ENCODE assay signal across 21 mouse cellular contexts in genomic region chr2:179488526-179489139, GRCm38 (mm10). TPM values are rescaled to one million over a fixed set of nuclear protein-coding genes. Genes with fewer than 3 reads are reported as not detected.
A peak's percentile ranks its signal among the peaks of the same experiment; 100 is the strongest.
DNase-seq lines count a peak whose midpoint lies in the region; ATAC-seq and TF ChIP-seq lines count a peak whose summit lies in the region.
"Had no signal": no experiment of that assay in that cellular context is flagged by ENCODE, and none has a peak within 500 bp of the region (broad histone marks: within the 10 kb centered on the region; RNA-seq: fewer than 3 reads in every experiment).

No protein-coding gene starts in this region.

- H3K4me2 ChIP-seq in forebrain, embryonic 11.5 days (ENCODE audit: low read depth, low read length, severe bottlenecking): no peak overlapping the region
- H3K4me2 ChIP-seq in forebrain, postnatal 0 days (ENCODE audit: low read depth): no peak overlapping the region
- no peak overlapping the region for H3K4me2 ChIP-seq in neural tube, embryonic 12.5 days (replicated peaks)
- H3K4me2 ChIP-seq in neural tube, embryonic 15.5 days: no peak overlapping the region
- H3K4me2 ChIP-seq in limb, embryonic 13.5 days (replicated peaks): no peak overlapping the region
- H3K4me2 ChIP-seq: heart, embryonic 15.5 days; kidney, embryonic 15.5 days; liver, embryonic 12.5 days had no signal

- ATAC-seq in forebrain, embryonic 11.5 days (replicated peaks; ENCODE audit: low FRiP score): 0 out of 2 replicates have a peak, but pooled peaks have one; percentile 17
- no peak for ATAC-seq in forebrain, postnatal 0 days
- 0 out of 2 replicates have a peak, but pooled peaks have one; percentile 42 for ATAC-seq in neural tube, embryonic 12.5 days (ENCODE audit: low FRiP score, low read depth)
- ATAC-seq in neural tube, embryonic 15.5 days (ENCODE audit: low FRiP score): no peak
- 0 out of 2 replicates have a peak, but pooled peaks have one; percentile 18 for ATAC-seq in limb, embryonic 13.5 days (ENCODE audit: low FRiP score, low read depth)
- ATAC-seq: intestine, embryonic 16.5 days; liver, embryonic 12.5 days had no signal

- no peak for DNase-seq in forebrain, embryonic 11.5 days (ENCODE audit: low spot score)
- no peak for DNase-seq in forebrain, postnatal 0 days
- DNase-seq in forelimb bud, embryonic 11.5 days (ENCODE audit: low read depth, low spot score): peak; percentile 14
- no peak for DNase-seq in cerebellum, adult 9-11 months
- no peak for DNase-seq in spleen, adult 12 weeks (ENCODE audit: low spot score)
- DNase-seq: cerebellum, adult 9-10 months; gastrocnemius, postnatal 14 days; heart, adult 2 months; lung, adult 2 months; right cerebral cortex, postnatal 4 days had no signal

- H3K4me3 ChIP-seq in forebrain, embryonic 11.5 days (ENCODE audit: low read depth, low read length): no peak overlapping the region
- H3K4me3 ChIP-seq in forebrain, postnatal 0 days (ENCODE audit: low read depth, low read length): no peak overlapping the region
- H3K4me3 ChIP-seq in neural tube, embryonic 12.5 days: no peak overlapping the region
- no peak overlapping the region for H3K4me3 ChIP-seq in neural tube, embryonic 15.5 days (replicated peaks)
- H3K4me3 ChIP-seq in limb, embryonic 13.5 days: no peak overlapping the region
- H3K4me3 ChIP-seq: heart, adult 2 months; heart, embryonic 15.5 days; kidney, embryonic 15.5 days; liver, embryonic 12.5 days; megakaryocyte, embryonic 14.5 days had no signal

- H3K27me3 ChIP-seq in forebrain, embryonic 11.5 days (ENCODE audit: control insufficient read depth, insufficient read depth, low read length): no peaks in the 10 kb centered on the region
- H3K27me3 ChIP-seq in forebrain, postnatal 0 days (ENCODE audit: insufficient read depth, low read length): no peaks in the 10 kb centered on the region
- no peaks in the 10 kb centered on the region for H3K27me3 ChIP-seq in neural tube, embryonic 12.5 days (replicated peaks)
- no peaks in the 10 kb centered on the region for H3K27me3 ChIP-seq in neural tube, embryonic 15.5 days (replicated peaks)
- peaks cover 6% of the 10 kb centered on the region; the same call in 1 of the 2 replicates for H3K27me3 ChIP-seq in limb, embryonic 13.5 days
- H3K27me3 ChIP-seq: heart, embryonic 15.5 days; kidney, embryonic 15.5 days; liver, embryonic 12.5 days; megakaryocyte, embryonic 14.5 days had no signal

- H3K9me3 ChIP-seq in forebrain, embryonic 11.5 days (ENCODE audit: control insufficient read depth, low read length): no peaks in the 10 kb centered on the region
- no peaks in the 10 kb centered on the region for H3K9me3 ChIP-seq in forebrain, postnatal 0 days (ENCODE audit: low read length)
- no peaks in the 10 kb centered on the region for H3K9me3 ChIP-seq in neural tube, embryonic 12.5 days
- no peaks in the 10 kb centered on the region for H3K9me3 ChIP-seq in neural tube, embryonic 15.5 days (replicated peaks)
- H3K9me3 ChIP-seq in limb, embryonic 13.5 days: no peaks in the 10 kb centered on the region
- H3K9me3 ChIP-seq: heart, embryonic 15.5 days; kidney, embryonic 15.5 days had no signal

- 83% methylated on average over 21 of the region's 21 CpGs for WGBS in forebrain, embryonic 11.5 days
- 41% methylated on average over 21 of the region's 21 CpGs for WGBS in forebrain, postnatal 0 days
- 63% methylated on average over 21 of the region's 21 CpGs for WGBS in neural tube, embryonic 12.5 days
- 62% methylated on average over 21 of the region's 21 CpGs for WGBS in neural tube, embryonic 15.5 days
- 50% methylated on average over 21 of the region's 21 CpGs for WGBS in limb, embryonic 13.5 days

- no peaks in the 10 kb centered on the region for H3K36me3 ChIP-seq in forebrain, embryonic 11.5 days (ENCODE audit: control insufficient read depth, insufficient read depth, low read length)
- no peaks in the 10 kb centered on the region for H3K36me3 ChIP-seq in forebrain, postnatal 0 days (ENCODE audit: insufficient read depth)
- no peaks in the 10 kb centered on the region for H3K36me3 ChIP-seq in neural tube, embryonic 12.5 days
- H3K36me3 ChIP-seq in neural tube, embryonic 15.5 days: no peaks in the 10 kb centered on the region
- no peaks in the 10 kb centered on the region for H3K36me3 ChIP-seq in limb, embryonic 13.5 days
- H3K36me3 ChIP-seq: heart, embryonic 15.5 days; kidney, embryonic 15.5 days; liver, embryonic 12.5 days had no signal

- no peak overlapping the region for H3K9ac ChIP-seq in forebrain, embryonic 11.5 days (ENCODE audit: low read length)
- no peak overlapping the region for H3K9ac ChIP-seq in forebrain, postnatal 0 days
- no peak overlapping the region for H3K9ac ChIP-seq in neural tube, embryonic 12.5 days
- no peak overlapping the region for H3K9ac ChIP-seq in neural tube, embryonic 15.5 days (replicated peaks)
- no peak overlapping the region for H3K9ac ChIP-seq in limb, embryonic 13.5 days
- H3K9ac ChIP-seq: heart, embryonic 15.5 days; kidney, embryonic 15.5 days; liver, embryonic 12.5 days had no signal

- no peak for TF ChIP-seq CTCF in forebrain, postnatal 0 days (IDR thresholded peaks at IDR 0.05; ENCODE audit: low read depth)

- 0 out of 2 replicates have a peak, but pooled peaks cover 2% of the 10 kb centered on the region for H3K4me1 ChIP-seq in forebrain, embryonic 11.5 days (replicated peaks; ENCODE audit: control insufficient read depth, insufficient read depth, low read length)
- no peaks in the 10 kb centered on the region for H3K4me1 ChIP-seq in forebrain, postnatal 0 days (ENCODE audit: insufficient read depth)
- H3K4me1 ChIP-seq in neural tube, embryonic 12.5 days: peaks cover 14% of the 10 kb centered on the region; the same call in 1 of the 2 replicates
- H3K4me1 ChIP-seq in neural tube, embryonic 15.5 days: peaks cover 9% of the 10 kb centered on the region
- H3K4me1 ChIP-seq in limb, embryonic 13.5 days: peaks cover 7% of the 10 kb centered on the region
- H3K4me1 ChIP-seq: heart, embryonic 15.5 days; liver, embryonic 12.5 days; megakaryocyte, embryonic 14.5 days had no signal

- H3K27ac ChIP-seq in forebrain, embryonic 11.5 days (ENCODE audit: low read depth, low read length): no peak overlapping the region
- H3K27ac ChIP-seq in forebrain, postnatal 0 days (ENCODE audit: low read depth, low read length): no peak overlapping the region
- no peak overlapping the region for H3K27ac ChIP-seq in neural tube, embryonic 12.5 days
- no peak overlapping the region for H3K27ac ChIP-seq in neural tube, embryonic 15.5 days (replicated peaks)
- H3K27ac ChIP-seq in limb, embryonic 13.5 days: no peak overlapping the region
- H3K27ac ChIP-seq: heart, adult 2 months; heart, embryonic 15.5 days; kidney, embryonic 15.5 days; liver, embryonic 12.5 days; stomach, postnatal 0 days had no signal

RNA-seq across cellular contexts. Expression of gene Cdh4, which starts 46.4 kb away (rescaled TPM):
- polyA plus RNA-seq in forebrain, embryonic 11.5 days (2014; fragmentation: Nextera tagmentation; extraction: Ambion mirVana): 24.5 and 25.5 TPM in 2 replicates
- total RNA-seq in forebrain, postnatal 0 days (2014; rRNA removed): 47.9 and 84.0 TPM in 2 replicates
- 44.0 and 58.9 TPM in 2 replicates for polyA plus RNA-seq in forebrain, postnatal 0 days (2015; fragmentation: Nextera tagmentation; extraction: Ambion mirVana)
- 19.1 and 22.6 TPM in 2 replicates for polyA plus RNA-seq in neural tube, embryonic 12.5 days (2016; fragmentation: Nextera tagmentation; extraction: Ambion mirVana)
- polyA plus RNA-seq in neural tube, embryonic 15.5 days (2015; fragmentation: Nextera tagmentation; extraction: Ambion mirVana): 39.6 TPM in 2 replicates
- 12.2 and 13.3 TPM in 2 replicates for polyA plus RNA-seq in limb, embryonic 13.5 days (2015; fragmentation: Nextera tagmentation; extraction: Ambion mirVana)
- total RNA-seq: hematopoietic stem cell, adult 5-6 weeks; MEL had no signal

Comparison
In these comparisons a context has a peak if more than half of its experiments do, and no peak if none do; other contexts are left out.
1. ATAC-seq: peak in forebrain, embryonic 11.5 days (single experiment), neural tube, embryonic 12.5 days (single experiment) and limb, embryonic 13.5 days (single experiment); none in forebrain, postnatal 0 days (single experiment) and neural tube, embryonic 15.5 days (single experiment).